Mouse (Mus musculus): ENCODE results near the gene Cbr1. TPM values are rescaled to one million over a fixed set of nuclear protein-coding genes. Genes with fewer than 3 reads are reported as not detected.

The Cbr1 gene
- 170 and 174 TPM in 2 replicates for polyA plus RNA-seq (2012; rRNA removed)

GRCm38 (mm10) chr16:93605553-93605952 is at the start of gene Cbr1:
Gene Cbr1 (plus strand): TSS chr16:93605853.

GRCm38 (mm10) chr16:93603439-93604212 is 2.0 kb upstream of the Cbr1 start, which contains the start of gene Setd4:
Gene Setd4 (minus strand): TSS chr16:93604063.

GRCm38 (mm10) chr16:93627761-93628400 is 22.2 kb downstream of the Cbr1 start, which contains the start of gene Gm5678:
Gene Gm5678 (plus strand): TSS chr16:93628097.

Other genes with a start within 250 kb of the Cbr1 start
- gene Setd4, start 1.8 kb upstream of the Cbr1 start, polyA plus RNA-seq (2012; rRNA removed) = 19.4 and 20.1 TPM in 2 replicates
- gene Gm5678, start 22.2 kb downstream of the Cbr1 start, polyA plus RNA-seq (2012; rRNA removed) = not detected in 2 replicates
- gene Cbr3, start 77.4 kb downstream of the Cbr1 start, polyA plus RNA-seq (2012; rRNA removed) = 0.82 and 2.4 TPM in 2 replicates
- 42.8 and 46.0 TPM in 2 replicates for gene Dop1b, start 106.1 kb downstream of the Cbr1 start, polyA plus RNA-seq (2012; rRNA removed)
- 33.2 and 33.3 TPM in 2 replicates for gene Morc3, start 226.3 kb downstream of the Cbr1 start, polyA plus RNA-seq (2012; rRNA removed)

All from central nervous system, embryonic 14 days (tissue).